Mouse (Mus musculus) erythroblast, adult 5-6 weeks (primary cell): ENCODE results near the gene Rdh16f1. TPM values are rescaled to one million over a fixed set of nuclear protein-coding genes. Genes with fewer than 3 reads are reported as not detected.
"Not testable (repeated sequence)": the region's sequence is repeated elsewhere in the genome, so short reads cannot be mapped to it uniquely, and the experiment has no call there.

ENCODE experiments used
- ATAC-seq: replicated peaks from 2 replicates; pipeline ENCODE4 v1.8.0; 2016; ENCODE audit warnings: moderate number of reproducible peaks, mild to moderate bottlenecking, moderate TSS enrichment, inconsistent platforms; ENCODE audit not compliant: poor library complexity, low FRiP score, severe bottlenecking
- total RNA-seq, 2 experiments: library from RNA; stranded (forward) in 1 of 2; stranded (reverse) in 1 of 2; fragments of 150-400 nt in 1 of 2; fragments of 200-764, 138-1000 nt in 1 of 2; gene quantifications; 2 replicates each; pipeline versions ENCODE4 v1.2.3 to v1.2.4; 2015 to 2017; ENCODE audit warnings: low replicate concordance in 2 of 2

The Rdh16f1 gene
- total RNA-seq, 2 experiments from 2014 or later: not detected

- ATAC-seq: not testable (repeated sequence)
These were observed 57.8 kb downstream of the Rdh16f1 start for GRCm38 (mm10) chr10:127817268-127817910.

- ATAC-seq: not testable (repeated sequence)
These were observed 62.2 kb downstream of the Rdh16f1 start for GRCm38 (mm10) chr10:127821806-127822205.

DNA sequence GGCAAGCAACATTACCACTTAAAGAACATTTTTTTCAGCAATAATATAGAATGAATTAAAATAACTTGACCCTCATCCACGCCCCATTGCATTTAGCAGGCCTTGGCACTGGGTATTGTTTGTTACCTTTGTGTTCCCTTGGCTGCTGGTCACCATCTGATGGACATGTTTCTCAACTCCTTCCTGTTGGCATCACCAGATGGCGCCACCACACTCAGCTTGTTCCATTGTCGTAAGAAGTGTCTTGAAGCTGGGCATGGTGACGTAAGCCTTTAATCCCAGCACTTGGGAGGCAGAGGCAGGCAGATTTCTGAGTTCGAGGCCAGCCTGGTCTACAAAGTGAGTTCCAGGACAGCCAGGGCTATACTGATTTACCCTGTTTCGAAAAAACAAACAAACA is 65.8 kb downstream of the Rdh16f1 start:
- ATAC-seq: no peak

GRCm38 (mm10) chr10:127829121-127829520 is 69.5 kb downstream of the Rdh16f1 start:
- no peak for ATAC-seq

DNA sequence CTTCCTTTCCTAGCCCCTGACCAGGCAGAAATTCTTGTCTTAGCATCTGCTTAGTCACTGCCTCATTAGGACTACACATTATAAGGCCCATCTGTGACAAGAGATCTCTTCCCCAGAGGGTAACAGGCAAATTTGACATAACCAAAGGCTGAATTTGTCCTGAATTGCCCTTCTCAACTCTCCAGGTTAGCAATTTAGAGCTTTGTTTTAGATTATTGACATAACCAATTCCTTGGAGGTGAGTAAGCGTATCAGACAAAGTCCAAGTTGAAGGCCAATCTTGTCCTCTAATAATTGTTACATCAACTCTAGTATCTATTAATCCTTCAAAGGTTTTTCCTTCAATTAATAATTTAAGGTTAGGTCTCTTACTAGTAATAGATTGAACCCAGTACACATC is 74.6 kb downstream of the Rdh16f1 start:
- not testable (repeated sequence) for ATAC-seq

GRCm38 (mm10) chr10:127835292-127835691 is 75.7 kb downstream of the Rdh16f1 start:
- no peak for ATAC-seq

GRCm38 (mm10) chr10:127837793-127838192 is 78.2 kb downstream of the Rdh16f1 start:
- not testable (repeated sequence) for ATAC-seq

GRCm38 (mm10) chr10:127838539-127838938 is 79.0 kb downstream of the Rdh16f1 start:
- no peak for ATAC-seq

- no peak for ATAC-seq
These were observed 81.2 kb downstream of the Rdh16f1 start for GRCm38 (mm10) chr10:127840776-127841175.

Other genes starting within 250 kb of the Rdh16f1 start
- not detected in 2 replicates for gene Ndufa4l2, start 244.8 kb upstream of the Rdh16f1 start, total RNA-seq (2015; ENCODE audit: low replicate concordance)
- not detected in 2 replicates for gene Ndufa4l2, start 244.8 kb upstream of the Rdh16f1 start, total RNA-seq (2017; ENCODE audit: low replicate concordance)
- 17.9 and 19.9 TPM in 2 replicates for gene Shmt2, start 237.3 kb upstream of the Rdh16f1 start, total RNA-seq (2015; ENCODE audit: low replicate concordance)
- gene Shmt2, start 237.3 kb upstream of the Rdh16f1 start, total RNA-seq (2017; ENCODE audit: low replicate concordance): 12.3 and 18.3 TPM in 2 replicates
- gene Nxph4, start 225.2 kb upstream of the Rdh16f1 start, total RNA-seq (2015; ENCODE audit: low replicate concordance): not detected in 2 replicates
- not detected in 2 replicates for gene Nxph4, start 225.2 kb upstream of the Rdh16f1 start, total RNA-seq (2017; ENCODE audit: low replicate concordance)
- 11.9 and 14.0 TPM in 2 replicates for gene Lrp1, start 138.6 kb upstream of the Rdh16f1 start, total RNA-seq (2015; ENCODE audit: low replicate concordance)
- 9.7 and 17.0 TPM in 2 replicates for gene Lrp1, start 138.6 kb upstream of the Rdh16f1 start, total RNA-seq (2017; ENCODE audit: low replicate concordance)
- 15.7 and 16.7 TPM in 2 replicates for gene Stat6, start 116.8 kb upstream of the Rdh16f1 start, total RNA-seq (2015; ENCODE audit: low replicate concordance)
- gene Stat6, start 116.8 kb upstream of the Rdh16f1 start, total RNA-seq (2017; ENCODE audit: low replicate concordance): 15.9 and 27.1 TPM in 2 replicates
- 11.0 and 13.2 TPM in 2 replicates for gene Nemp1, start 92.9 kb upstream of the Rdh16f1 start, total RNA-seq (2015; ENCODE audit: low replicate concordance)
- 12.4 and 14.3 TPM in 2 replicates for gene Nemp1, start 92.9 kb upstream of the Rdh16f1 start, total RNA-seq (2017; ENCODE audit: low replicate concordance)
- 0.96 TPM in 1 of 2 replicates, not detected in the other for gene Nab2, start 91.2 kb upstream of the Rdh16f1 start, total RNA-seq (2015; ENCODE audit: low replicate concordance)
- gene Nab2, start 91.2 kb upstream of the Rdh16f1 start, total RNA-seq (2017; ENCODE audit: low replicate concordance): 0.60 TPM in 1 of 2 replicates, not detected in the other
- gene Myo1a, start 54.6 kb upstream of the Rdh16f1 start, total RNA-seq (2015; ENCODE audit: low replicate concordance): 0.42 TPM in 1 of 2 replicates, not detected in the other
- not detected in 2 replicates for gene Myo1a, start 54.6 kb upstream of the Rdh16f1 start, total RNA-seq (2017; ENCODE audit: low replicate concordance)
- gene Tac2, start 35.3 kb upstream of the Rdh16f1 start, total RNA-seq (2015; ENCODE audit: low replicate concordance): 6.9 and 8.3 TPM in 2 replicates
- gene Tac2, start 35.3 kb upstream of the Rdh16f1 start, total RNA-seq (2017; ENCODE audit: low replicate concordance): 3.3 and 4.5 TPM in 2 replicates
- 0.19 and 1.7 TPM in 2 replicates for gene Zbtb39, start 20.2 kb upstream of the Rdh16f1 start, total RNA-seq (2015; ENCODE audit: low replicate concordance)
- gene Zbtb39, start 20.2 kb upstream of the Rdh16f1 start, total RNA-seq (2017; ENCODE audit: low replicate concordance): 0.28 and 1.3 TPM in 2 replicates
- gene Gpr182, start 8.1 kb upstream of the Rdh16f1 start, total RNA-seq (2015; ENCODE audit: low replicate concordance): not detected in 2 replicates
- gene Gpr182, start 8.1 kb upstream of the Rdh16f1 start, total RNA-seq (2017; ENCODE audit: low replicate concordance): 0.14 and 0.77 TPM in 2 replicates
- gene Rdh1, start 66 bp upstream of the Rdh16f1 start, total RNA-seq (2015; ENCODE audit: low replicate concordance): not detected in 2 replicates
- 0.14 TPM in 1 of 2 replicates, not detected in the other for gene Rdh1, start 66 bp upstream of the Rdh16f1 start, total RNA-seq (2017; ENCODE audit: low replicate concordance)
- not detected in 2 replicates for gene Rdh9, start 16.6 kb downstream of the Rdh16f1 start, total RNA-seq (2015; ENCODE audit: low replicate concordance)
- gene Rdh9, start 16.6 kb downstream of the Rdh16f1 start, total RNA-seq (2017; ENCODE audit: low replicate concordance): not detected in 2 replicates
- gene Rdh16, start 41.4 kb downstream of the Rdh16f1 start, total RNA-seq (2015; ENCODE audit: low replicate concordance): not detected in 2 replicates
- not detected in 2 replicates for gene Rdh16, start 41.4 kb downstream of the Rdh16f1 start, total RNA-seq (2017; ENCODE audit: low replicate concordance)
- not detected in 2 replicates for gene Rdh19, start 90.1 kb downstream of the Rdh16f1 start, total RNA-seq (2015; ENCODE audit: low replicate concordance)
- gene Rdh19, start 90.1 kb downstream of the Rdh16f1 start, total RNA-seq (2017; ENCODE audit: low replicate concordance): not detected in 2 replicates
- not detected in 2 replicates for gene Rdh16f2, start 106.7 kb downstream of the Rdh16f1 start, total RNA-seq (2015; ENCODE audit: low replicate concordance)
- gene Rdh16f2, start 106.7 kb downstream of the Rdh16f1 start, total RNA-seq (2017; ENCODE audit: low replicate concordance): not detected in 2 replicates
- gene Rdh7, start 129.0 kb downstream of the Rdh16f1 start, total RNA-seq (2015; ENCODE audit: low replicate concordance): not detected in 2 replicates
- not detected in 2 replicates for gene Rdh7, start 129.0 kb downstream of the Rdh16f1 start, total RNA-seq (2017; ENCODE audit: low replicate concordance)
- not detected in 2 replicates for gene Sdr9c7, start 138.7 kb downstream of the Rdh16f1 start, total RNA-seq (2015; ENCODE audit: low replicate concordance)
- gene Sdr9c7, start 138.7 kb downstream of the Rdh16f1 start, total RNA-seq (2017; ENCODE audit: low replicate concordance): not detected in 2 replicates
- not detected in 2 replicates for gene Hsd17b6, start 247.8 kb downstream of the Rdh16f1 start, total RNA-seq (2015; ENCODE audit: low replicate concordance)
- not detected in 2 replicates for gene Hsd17b6, start 247.8 kb downstream of the Rdh16f1 start, total RNA-seq (2017; ENCODE audit: low replicate concordance)